Mouse (Mus musculus): Measurements from ENCODE around the gene Prr5l. TPM values are rescaled to one million over a fixed set of nuclear protein-coding genes. Genes with fewer than 3 reads are reported as not detected.
A peak's percentile ranks its signal among the peaks of the same experiment; 100 is the strongest.

Gene Prr5l
- polyA plus RNA-seq, 1 experiment = 3.9 TPM

GRCm38 (mm10) chr2:101813581-101814271 is 69.1 kb downstream of the Prr5l start:
- Histone ChIP-seq H3K27ac (ENCODE audit: insufficient read depth, low read depth, low read length) (no peak overlapping the region), H3K4me1 (ENCODE audit: control insufficient read depth, insufficient read depth, low read length) (peaks cover 4% of the 10 kb centered on the region), H3K4me3 (ENCODE audit: insufficient read depth, low read length) (no peak overlapping the region)
- TF ChIP-seq POLR2A (IDR thresholded peaks at IDR 0.05; ENCODE audit: borderline replicate concordance, low read depth, low read length) = no peak
- TF ChIP-seq CTCF (IDR thresholded peaks at IDR 0.05; ENCODE audit: low read depth, low read length) = no peak

DNA sequence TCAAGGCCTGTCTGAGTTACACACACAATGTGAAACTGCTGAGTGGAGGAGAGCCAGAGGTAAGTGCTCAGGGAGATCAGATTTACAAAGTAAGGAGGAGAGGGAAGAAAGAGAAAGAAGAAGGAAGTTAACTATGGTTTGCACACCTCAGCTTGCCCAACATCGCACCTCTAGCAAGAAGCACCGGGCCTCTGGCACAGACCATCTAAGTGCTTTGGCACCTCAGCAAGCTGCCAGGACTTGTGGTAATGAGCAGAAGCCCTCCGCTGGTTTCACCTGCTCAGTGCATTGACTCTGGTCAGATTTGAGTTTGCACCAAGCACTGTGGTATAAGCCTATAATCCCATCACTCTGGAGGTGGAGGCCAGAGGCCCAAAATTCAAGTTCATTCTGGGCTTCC is 70.9 kb downstream of the Prr5l start:
- H3K4me3 ChIP-seq (ENCODE audit: insufficient read depth, low read length) = no peak overlapping the region
- H3K27ac ChIP-seq (ENCODE audit: insufficient read depth, low read depth, low read length) = no peak overlapping the region
- H3K4me1 ChIP-seq (ENCODE audit: control insufficient read depth, insufficient read depth, low read length) = peaks cover 4% of the 10 kb centered on the region
- no peak for TF ChIP-seq CTCF (IDR thresholded peaks at IDR 0.05; ENCODE audit: low read depth, low read length)
- no peak for TF ChIP-seq POLR2A (IDR thresholded peaks at IDR 0.05; ENCODE audit: borderline replicate concordance, low read depth, low read length)

DNA sequence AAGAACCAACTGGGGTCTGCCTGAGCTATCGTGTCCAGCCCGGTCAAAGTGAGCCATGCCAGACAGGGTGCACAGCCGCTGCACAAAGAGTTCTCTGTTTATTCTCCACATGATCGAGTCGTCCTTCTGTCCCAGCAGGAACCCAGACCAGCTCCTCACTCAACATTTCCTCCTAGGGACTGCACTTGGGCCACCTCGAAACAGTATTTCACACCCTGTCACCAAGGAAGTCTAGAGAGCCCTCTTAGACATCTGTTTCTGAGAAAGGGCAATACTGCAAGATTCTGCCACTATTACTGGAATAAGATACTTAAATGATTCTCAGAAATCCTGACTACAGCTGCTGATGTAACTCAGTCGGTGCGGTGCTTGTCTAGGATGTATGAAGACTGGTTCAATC is 72.1 kb downstream of the Prr5l start:
- Histone ChIP-seq H3K4me1 (ENCODE audit: control insufficient read depth, insufficient read depth, low read length) (peaks cover 4% of the 10 kb centered on the region), H3K4me3 (ENCODE audit: insufficient read depth, low read length) (no peak overlapping the region), H3K27ac (ENCODE audit: insufficient read depth, low read depth, low read length) (no peak overlapping the region)
- TF ChIP-seq POLR2A (IDR thresholded peaks at IDR 0.05; ENCODE audit: borderline replicate concordance, low read depth, low read length) = no peak
- no peak for TF ChIP-seq CTCF (IDR thresholded peaks at IDR 0.05; ENCODE audit: low read depth, low read length)

DNA sequence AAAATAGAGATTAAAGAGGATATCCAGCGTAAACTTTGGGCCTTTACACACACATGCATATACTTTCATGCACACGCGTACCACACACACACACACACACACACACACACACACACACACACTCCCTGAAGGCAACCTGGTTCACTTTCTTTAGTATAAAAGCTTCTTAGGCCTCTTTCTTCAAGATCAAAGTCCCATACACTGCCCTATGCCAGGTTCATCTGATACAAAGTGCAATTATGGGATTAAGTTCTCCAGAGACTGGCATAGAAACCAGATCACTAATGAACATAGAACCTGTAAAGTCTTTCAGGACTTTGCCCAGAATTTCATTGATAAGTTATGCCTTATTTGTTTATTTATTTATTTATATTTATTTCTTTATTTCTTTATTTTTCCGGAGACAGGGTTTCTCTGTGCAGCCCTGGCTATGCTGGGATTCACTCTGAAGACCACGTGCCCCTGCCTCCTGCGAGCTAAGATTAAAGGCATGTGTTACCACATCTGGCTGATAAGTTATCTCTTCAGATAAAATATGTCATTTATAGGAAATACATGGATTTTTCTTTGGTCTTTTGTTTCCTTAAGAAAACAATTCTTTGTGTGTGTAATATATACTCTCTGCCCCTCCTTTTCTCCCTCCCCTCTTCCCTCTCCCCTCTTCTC is 73.1 kb downstream of the Prr5l start:
- Histone ChIP-seq H3K27ac (ENCODE audit: insufficient read depth, low read depth, low read length) (no peak overlapping the region), H3K4me3 (ENCODE audit: insufficient read depth, low read length) (no peak overlapping the region), H3K4me1 (ENCODE audit: control insufficient read depth, insufficient read depth, low read length) (peaks cover 4% of the 10 kb centered on the region)
- no peak for TF ChIP-seq POLR2A (IDR thresholded peaks at IDR 0.05; ENCODE audit: borderline replicate concordance, low read depth, low read length)
- no peak for TF ChIP-seq CTCF (IDR thresholded peaks at IDR 0.05; ENCODE audit: low read depth, low read length)

- H3K27ac ChIP-seq (ENCODE audit: insufficient read depth, low read depth, low read length) = no peak overlapping the region
- TF ChIP-seq CTCF (IDR thresholded peaks at IDR 0.05; ENCODE audit: low read depth, low read length) (no peak), POLR2A (IDR thresholded peaks at IDR 0.05; ENCODE audit: borderline replicate concordance, low read depth, low read length) (no peak)
- H3K4me3 ChIP-seq (ENCODE audit: insufficient read depth, low read length) = no peak overlapping the region
- H3K4me1 ChIP-seq (ENCODE audit: control insufficient read depth, insufficient read depth, low read length) = no peaks in the 10 kb centered on the region
These were observed 75.1 kb downstream of the Prr5l start for GRCm38 (mm10) chr2:101807756-101808155.

DNA sequence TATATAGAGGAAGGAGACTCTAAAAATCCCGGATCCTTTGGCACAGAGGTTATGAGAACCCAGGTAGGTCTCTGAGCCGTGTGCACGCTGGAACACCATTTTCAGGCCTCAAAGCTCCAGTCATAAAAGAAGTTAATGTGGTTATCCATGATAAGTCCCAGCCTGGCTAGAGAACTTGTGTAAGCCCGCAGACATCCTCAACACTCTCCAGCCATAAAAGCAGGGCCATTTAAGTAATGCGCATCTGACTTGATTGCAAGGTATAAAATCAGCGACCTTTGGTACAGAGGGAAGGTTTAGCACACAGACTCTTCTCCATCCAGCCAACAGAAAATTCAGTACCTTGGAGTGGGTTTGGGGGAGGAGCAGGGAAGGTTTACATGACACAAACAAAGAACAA is 80.6 kb downstream of the Prr5l start:
- Histone ChIP-seq H3K4me1 (ENCODE audit: control insufficient read depth, insufficient read depth, low read length) (no peaks in the 10 kb centered on the region; the same call in 1 of the 2 replicates), H3K27ac (ENCODE audit: insufficient read depth, low read depth, low read length) (no peak overlapping the region), H3K4me3 (ENCODE audit: insufficient read depth, low read length) (no peak overlapping the region)
- TF ChIP-seq CTCF (IDR thresholded peaks at IDR 0.05; ENCODE audit: low read depth, low read length) (no peak), POLR2A (IDR thresholded peaks at IDR 0.05; ENCODE audit: borderline replicate concordance, low read depth, low read length) (no peak)

GRCm38 (mm10) chr2:101797901-101798250 is 85.0 kb downstream of the Prr5l start:
- peak overlapping the region; percentile 56 for H3K4me3 ChIP-seq (ENCODE audit: insufficient read depth, low read length)
- TF ChIP-seq CTCF (IDR thresholded peaks at IDR 0.05; ENCODE audit: low read depth, low read length) = no peak
- no peak for TF ChIP-seq POLR2A (IDR thresholded peaks at IDR 0.05; ENCODE audit: borderline replicate concordance, low read depth, low read length)
- H3K4me1 ChIP-seq (ENCODE audit: control insufficient read depth, insufficient read depth, low read length) = peaks cover 6% of the 10 kb centered on the region
- H3K27ac ChIP-seq (ENCODE audit: insufficient read depth, low read depth, low read length) = no peak overlapping the region

GRCm38 (mm10) chr2:101797166-101797900 is 85.5 kb downstream of the Prr5l start:
- H3K4me3 ChIP-seq (ENCODE audit: insufficient read depth, low read length) = peak overlapping the region; percentile 56
- no peak overlapping the region for H3K27ac ChIP-seq (ENCODE audit: insufficient read depth, low read depth, low read length)
- TF ChIP-seq CTCF (IDR thresholded peaks at IDR 0.05; ENCODE audit: low read depth, low read length) (no peak), POLR2A (IDR thresholded peaks at IDR 0.05; ENCODE audit: borderline replicate concordance, low read depth, low read length) (no peak)
- peaks cover 6% of the 10 kb centered on the region for H3K4me1 ChIP-seq (ENCODE audit: control insufficient read depth, insufficient read depth, low read length)

- Histone ChIP-seq H3K4me1 (ENCODE audit: control insufficient read depth, insufficient read depth, low read length) (peaks cover 6% of the 10 kb centered on the region), H3K27ac (ENCODE audit: insufficient read depth, low read depth, low read length) (no peak overlapping the region), H3K4me3 (ENCODE audit: insufficient read depth, low read length) (peak overlapping the region; percentile 56)
- TF ChIP-seq POLR2A (IDR thresholded peaks at IDR 0.05; ENCODE audit: borderline replicate concordance, low read depth, low read length) (no peak), CTCF (IDR thresholded peaks at IDR 0.05; ENCODE audit: low read depth, low read length) (peak; percentile 85)
These were observed 86.3 kb downstream of the Prr5l start for GRCm38 (mm10) chr2:101796287-101797115.

Measured in bone marrow macrophage, adult 2 months (primary cell).